Mouse (Mus musculus): ENCODE measurements around the gene Rab43.

DNA sequence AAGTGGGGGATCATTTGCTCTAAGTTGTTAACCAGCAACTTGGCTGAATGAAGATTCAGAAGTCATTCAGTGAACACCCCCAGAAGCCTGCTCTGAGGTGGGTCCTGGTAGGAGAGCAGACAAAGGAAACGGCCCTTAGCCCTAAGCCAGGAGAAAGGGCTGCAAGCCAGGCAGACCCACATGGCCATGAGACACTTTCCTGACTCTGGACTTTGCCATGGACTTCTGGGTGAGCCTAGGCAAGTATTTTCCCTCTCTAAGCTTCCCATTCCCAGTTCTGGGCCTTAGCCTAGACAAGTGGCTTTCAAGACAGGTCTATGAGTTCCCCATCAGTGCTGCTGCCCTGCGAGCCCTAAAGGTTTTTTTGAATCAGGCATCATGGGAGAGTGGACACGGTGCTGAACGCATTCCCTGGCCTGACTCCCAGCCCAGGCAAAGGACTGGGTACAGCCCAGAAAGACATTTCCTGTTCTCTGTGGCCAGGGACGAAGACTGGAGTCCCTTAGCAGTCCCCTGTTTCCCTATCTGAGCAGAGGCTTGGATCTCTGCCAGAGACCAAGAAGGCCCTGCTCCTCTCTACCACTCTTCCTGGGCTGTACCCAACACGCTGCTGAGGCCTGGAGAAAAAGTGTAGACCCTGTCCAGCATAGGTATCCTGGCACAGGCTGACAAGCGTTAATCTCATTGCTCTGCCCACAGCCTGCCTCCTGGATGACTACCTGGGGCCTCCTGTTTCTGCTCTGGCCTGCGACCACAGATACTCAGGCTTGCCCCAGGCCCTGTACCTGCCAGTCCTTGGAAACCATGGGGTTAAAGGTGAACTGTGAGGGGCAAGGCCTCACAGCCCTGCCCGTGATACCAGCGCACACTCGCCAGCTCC lies 33.4 kb downstream of the Rab43 start:
- TF ChIP-seq TAL1 (IDR thresholded peaks at IDR 0.05; ENCODE audit: low read length) (no peak), GATA1 (IDR thresholded peaks at IDR 0.05; ENCODE audit: low read length) (no peak)
